Mouse (Mus musculus) G1E (cell line): ENCODE data around the gene Krtap24-1. TPM values are rescaled to one million over a fixed set of nuclear protein-coding genes. Genes with fewer than 3 reads are reported as not detected.

Experiments
- ATAC-seq: 2 replicates; pipeline ENCODE4 v1.8.0; 2016; ENCODE audit warnings: mild to moderate bottlenecking; ENCODE audit not compliant: insufficient number of reproducible peaks, poor library complexity, low FRiP score, severe bottlenecking; ENCODE audit errors: extremely low read depth
- DNase-seq: peaks from one replicate; pipeline ENCODE4 v3.0.0; 2012; ENCODE audit warnings: low spot score
- H3K27me3 ChIP-seq: 2 replicates; pipeline ENCODE4 v1.6.1; 2012; ENCODE audit warnings: mild to moderate bottlenecking, low read length, inconsistent platforms; ENCODE audit not compliant: insufficient read depth
- H3K36me3 ChIP-seq: replicated peaks from 2 replicates; pipeline ENCODE3; 2012; ENCODE audit warnings: mild to moderate bottlenecking, inconsistent platforms
- H3K4me1 ChIP-seq: 2 replicates; pipeline ENCODE4 v1.6.1; 2012; ENCODE audit warnings: low read depth, low read length, inconsistent platforms, mixed read lengths; ENCODE audit not compliant: insufficient read depth
- H3K4me3 ChIP-seq: 2 replicates; pipeline ENCODE4 v1.5.1; 2012; ENCODE audit warnings: low read depth, mild to moderate bottlenecking, inconsistent platforms, low read length, moderate library complexity, mixed read lengths
- H3K9me3 ChIP-seq: replicated peaks from 2 replicates; pipeline ENCODE4 v1.6.1; 2012; ENCODE audit warnings: inconsistent platforms
- CTCF ChIP-seq: IDR thresholded peaks from 2 replicates; pipeline ENCODE4 v1.5.1; 2012; ENCODE audit warnings: low read depth, low read length, inconsistent platforms, mixed read lengths
- GATA1 ChIP-seq: IDR thresholded peaks from 2 replicates; pipeline ENCODE4 v1.6.1; 2012; ENCODE audit warnings: borderline replicate concordance, low read length, inconsistent platforms, mixed read lengths
- GATA2 ChIP-seq: IDR thresholded peaks from 2 replicates; pipeline ENCODE4 v1.6.1; 2012; ENCODE audit warnings: low read depth, low read length, inconsistent platforms, borderline replicate concordance
- POLR2AphosphoS5 ChIP-seq: IDR thresholded peaks from 2 replicates; pipeline ENCODE4 v1.6.1; 2012; ENCODE audit warnings: low read depth, low read length, inconsistent platforms; ENCODE audit not compliant: insufficient replicate concordance
- TAL1 ChIP-seq: conservative IDR thresholded peaks from 2 replicates; pipeline ENCODE4 v1.6.1; 2012; ENCODE audit warnings: low read depth, low read length, inconsistent platforms, mixed read lengths
- polyA plus RNA-seq: library from polyadenylated mRNA; stranded (reverse); fragments of >175 nt; gene quantifications from 2 replicates; pipeline ENCODE4 v1.2.3, GENCODE M21; 2012
- total RNA-seq, 2 experiments: library from RNA; stranded (forward) in 1 of 2; stranded (reverse) in 1 of 2; fragments of 200-1000 nt in 1 of 2; fragments of >200 nt in 1 of 2; fragmentation: Nextera tagmentation in 1 of 2; gene quantifications; 2 replicates each; pipeline ENCODE4 v1.2.3; 2014 to 2017

Krtap24-1 gene
- total and polyA plus RNA-seq, 3 experiments: not detected

- Histone ChIP-seq H3K27me3 (no peaks in the 10 kb centered on the region), H3K4me3 (no peak overlapping the region), H3K9me3 (peaks cover 2% of the 10 kb centered on the region; the same call in 1 of the 2 replicates), H3K36me3 (no peaks in the 10 kb centered on the region), H3K4me1 (no peaks in the 10 kb centered on the region)
- TF ChIP-seq POLR2AphosphoS5 (no peak), GATA2 (no peak), GATA1 (no peak), CTCF (no peak), TAL1 (no peak)
- ATAC-seq (no peak), DNase-seq (no peak)
Observed at GRCm38 (mm10) chr16:88570136-88570535, 41.9 kb downstream of the Krtap24-1 start.

- no peak overlapping the region for H3K4me3 ChIP-seq
- no peaks in the 10 kb centered on the region for H3K27me3 ChIP-seq
- DNase-seq (no peak), ATAC-seq (no peak)
- TF ChIP-seq GATA2: no peak
- TF ChIP-seq POLR2AphosphoS5: no peak
- no peak for TF ChIP-seq CTCF
- TF ChIP-seq GATA1: no peak
- TF ChIP-seq TAL1: no peak
- no peaks in the 10 kb centered on the region for H3K4me1 ChIP-seq
- no peaks in the 10 kb centered on the region for H3K36me3 ChIP-seq
- peaks cover 2% of the 10 kb centered on the region; the same call in 1 of the 2 replicates for H3K9me3 ChIP-seq
Observed at GRCm38 (mm10) chr16:88569732-88570131, 42.3 kb downstream of the Krtap24-1 start.

- no peak overlapping the region for H3K4me3 ChIP-seq
- no peaks in the 10 kb centered on the region for H3K36me3 ChIP-seq
- DNase-seq: no peak
- no peak for ATAC-seq
- H3K4me1 ChIP-seq: no peaks in the 10 kb centered on the region
- TF ChIP-seq TAL1 (no peak), POLR2AphosphoS5 (no peak), CTCF (no peak), GATA1 (no peak), GATA2 (no peak)
- peaks cover 2% of the 10 kb centered on the region; the same call in 1 of the 2 replicates for H3K9me3 ChIP-seq
- H3K27me3 ChIP-seq: no peaks in the 10 kb centered on the region
Observed at GRCm38 (mm10) chr16:88569096-88569495, 43.0 kb downstream of the Krtap24-1 start.

- DNase-seq (no peak), ATAC-seq (no peak)
- H3K27me3 ChIP-seq: no peaks in the 10 kb centered on the region
- no peak within 1 kb of the TSS for H3K4me3 ChIP-seq
- TF ChIP-seq GATA2 (no peak), TAL1 (no peak), POLR2AphosphoS5 (no peak), CTCF (no peak), GATA1 (no peak)
- peaks cover 14% of the 10 kb centered on the region for H3K9me3 ChIP-seq
- H3K36me3 ChIP-seq: no peaks in the 10 kb centered on the region
- H3K4me1 ChIP-seq: no peaks in the 10 kb centered on the region
Observed at GRCm38 (mm10) chr16:88563045-88563913, 48.8 kb downstream of the Krtap24-1 start, which contains the start of gene Cldn8. TSS of gene Cldn8 (minus strand) at chr16:88563183.

GRCm38 (mm10) chr16:88561617-88562164 is 50.4 kb downstream of the Krtap24-1 start:
- H3K9me3 ChIP-seq: peaks cover 19% of the 10 kb centered on the region
- no peak overlapping the region for H3K4me3 ChIP-seq
- H3K4me1 ChIP-seq: no peaks in the 10 kb centered on the region
- TF ChIP-seq GATA2 (no peak), CTCF (no peak), TAL1 (no peak), POLR2AphosphoS5 (no peak), GATA1 (no peak)
- no peak for DNase-seq
- no peaks in the 10 kb centered on the region for H3K36me3 ChIP-seq
- no peak for ATAC-seq
- H3K27me3 ChIP-seq: no peaks in the 10 kb centered on the region

Other genes with a start within 250 kb of the Krtap24-1 start
- not detected in 2 replicates for gene Cldn17, start 105.3 kb downstream of the Krtap24-1 start, total RNA-seq (2014; fragmentation: Nextera tagmentation)
- 0.12 and 0.16 TPM in 2 replicates for gene Cldn17, start 105.3 kb downstream of the Krtap24-1 start, total RNA-seq (2017)
- gene Cldn17, start 105.3 kb downstream of the Krtap24-1 start, polyA plus RNA-seq: not detected in 2 replicates
- not detected in 2 replicates for gene Cldn8, start 49.1 kb downstream of the Krtap24-1 start, total RNA-seq (2014; fragmentation: Nextera tagmentation)
- not detected in 2 replicates for gene Cldn8, start 49.1 kb downstream of the Krtap24-1 start, total RNA-seq (2017)
- gene Cldn8, start 49.1 kb downstream of the Krtap24-1 start, polyA plus RNA-seq: not detected in 2 replicates
- not detected in 2 replicates for gene 2310079G19Rik, start 15.4 kb upstream of the Krtap24-1 start, total RNA-seq (2014; fragmentation: Nextera tagmentation)
- gene 2310079G19Rik, start 15.4 kb upstream of the Krtap24-1 start, total RNA-seq (2017): 0.27 TPM in 1 of 2 replicates, not detected in the other
- not detected in 2 replicates for gene 2310079G19Rik, start 15.4 kb upstream of the Krtap24-1 start, polyA plus RNA-seq
- not detected in 2 replicates for gene Krtap26-1, start 35.5 kb upstream of the Krtap24-1 start, total RNA-seq (2014; fragmentation: Nextera tagmentation)
- gene Krtap26-1, start 35.5 kb upstream of the Krtap24-1 start, total RNA-seq (2017): not detected in 2 replicates
- gene Krtap26-1, start 35.5 kb upstream of the Krtap24-1 start, polyA plus RNA-seq: not detected in 2 replicates
- gene Krtap27-1, start 59.4 kb upstream of the Krtap24-1 start, total RNA-seq (2014; fragmentation: Nextera tagmentation): not detected in 2 replicates
- not detected in 2 replicates for gene Krtap27-1, start 59.4 kb upstream of the Krtap24-1 start, total RNA-seq (2017)
- gene Krtap27-1, start 59.4 kb upstream of the Krtap24-1 start, polyA plus RNA-seq: not detected in 2 replicates
- not detected in 2 replicates for gene 2310061N02Rik, start 95.7 kb upstream of the Krtap24-1 start, total RNA-seq (2014; fragmentation: Nextera tagmentation)
- gene 2310061N02Rik, start 95.7 kb upstream of the Krtap24-1 start, total RNA-seq (2017): not detected in 2 replicates
- gene 2310061N02Rik, start 95.7 kb upstream of the Krtap24-1 start, polyA plus RNA-seq: not detected in 2 replicates
- gene Krtap13-1, start 116.6 kb upstream of the Krtap24-1 start, total RNA-seq (2014; fragmentation: Nextera tagmentation): not detected in 2 replicates
- 0.27 TPM in 1 of 2 replicates, not detected in the other for gene Krtap13-1, start 116.6 kb upstream of the Krtap24-1 start, total RNA-seq (2017)
- gene Krtap13-1, start 116.6 kb upstream of the Krtap24-1 start, polyA plus RNA-seq: not detected in 2 replicates
- not detected in 2 replicates for gene Krtap13, start 139.4 kb upstream of the Krtap24-1 start, total RNA-seq (2014; fragmentation: Nextera tagmentation)
- not detected in 2 replicates for gene Krtap13, start 139.4 kb upstream of the Krtap24-1 start, total RNA-seq (2017)
- not detected in 2 replicates for gene Krtap13, start 139.4 kb upstream of the Krtap24-1 start, polyA plus RNA-seq
- not detected in 2 replicates for gene 2310034C09Rik, start 146.6 kb upstream of the Krtap24-1 start, total RNA-seq (2014; fragmentation: Nextera tagmentation)
- gene 2310034C09Rik, start 146.6 kb upstream of the Krtap24-1 start, total RNA-seq (2017): not detected in 2 replicates
- not detected in 2 replicates for gene 2310034C09Rik, start 146.6 kb upstream of the Krtap24-1 start, polyA plus RNA-seq
- not detected in 2 replicates for gene 2310057N15Rik, start 161.9 kb upstream of the Krtap24-1 start, total RNA-seq (2014; fragmentation: Nextera tagmentation)
- 0.12 TPM in 1 of 2 replicates, not detected in the other for gene 2310057N15Rik, start 161.9 kb upstream of the Krtap24-1 start, total RNA-seq (2017)
- gene 2310057N15Rik, start 161.9 kb upstream of the Krtap24-1 start, polyA plus RNA-seq: not detected in 2 replicates
- gene Gm5965, start 165.6 kb upstream of the Krtap24-1 start, total RNA-seq (2014; fragmentation: Nextera tagmentation): not detected in 2 replicates
- not detected in 2 replicates for gene Gm5965, start 165.6 kb upstream of the Krtap24-1 start, total RNA-seq (2017)
- 0.17 TPM in 1 of 2 replicates, not detected in the other for gene Gm5965, start 165.6 kb upstream of the Krtap24-1 start, polyA plus RNA-seq
- gene Gm20741, start 199.9 kb upstream of the Krtap24-1 start, total RNA-seq (2014; fragmentation: Nextera tagmentation): not detected in 2 replicates
- not detected in 2 replicates for gene Gm20741, start 199.9 kb upstream of the Krtap24-1 start, total RNA-seq (2017)
- gene Gm20741, start 199.9 kb upstream of the Krtap24-1 start, polyA plus RNA-seq: not detected in 2 replicates
- not detected in 2 replicates for gene Krtap15, start 207.9 kb upstream of the Krtap24-1 start, total RNA-seq (2014; fragmentation: Nextera tagmentation)
- not detected in 2 replicates for gene Krtap15, start 207.9 kb upstream of the Krtap24-1 start, total RNA-seq (2017)
- gene Krtap15, start 207.9 kb upstream of the Krtap24-1 start, polyA plus RNA-seq: not detected in 2 replicates
- not detected in 2 replicates for gene Krtap14, start 213.9 kb upstream of the Krtap24-1 start, total RNA-seq (2014; fragmentation: Nextera tagmentation)
- 0.17 TPM in 1 of 2 replicates, not detected in the other for gene Krtap14, start 213.9 kb upstream of the Krtap24-1 start, total RNA-seq (2017)
- not detected in 2 replicates for gene Krtap14, start 213.9 kb upstream of the Krtap24-1 start, polyA plus RNA-seq